Mouse (Mus musculus) forelimb bud, embryonic 11.5 days (tissue): Measurements from ENCODE around the gene Cbx2.

Source experiments
- DNase-seq: peaks from one replicate; pipeline ENCODE4 v3.0.0-alpha.2; 2012; ENCODE audit warnings: low read depth, low spot score

Gene Cbx2

DNA sequence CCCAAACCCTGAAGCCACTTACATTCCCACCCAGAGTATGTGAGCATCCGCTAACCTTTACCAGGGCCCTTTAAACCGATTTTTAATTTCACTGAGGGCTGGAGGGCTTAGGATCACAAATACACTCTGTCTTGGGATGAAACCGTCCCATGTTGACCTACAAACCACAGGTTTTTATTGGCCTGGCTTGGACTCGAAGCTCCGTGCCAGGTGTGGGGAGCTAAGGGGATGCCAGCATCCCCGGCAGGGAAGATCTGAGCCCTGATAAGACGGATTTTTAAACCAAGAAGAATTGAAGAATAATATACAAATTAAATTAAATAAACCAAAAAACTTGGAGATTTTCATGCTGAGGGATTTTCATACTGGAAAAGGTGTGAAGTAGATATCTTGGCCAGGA is 8.3 kb upstream of the Cbx2 start:
- DNase-seq = no peak

DNA sequence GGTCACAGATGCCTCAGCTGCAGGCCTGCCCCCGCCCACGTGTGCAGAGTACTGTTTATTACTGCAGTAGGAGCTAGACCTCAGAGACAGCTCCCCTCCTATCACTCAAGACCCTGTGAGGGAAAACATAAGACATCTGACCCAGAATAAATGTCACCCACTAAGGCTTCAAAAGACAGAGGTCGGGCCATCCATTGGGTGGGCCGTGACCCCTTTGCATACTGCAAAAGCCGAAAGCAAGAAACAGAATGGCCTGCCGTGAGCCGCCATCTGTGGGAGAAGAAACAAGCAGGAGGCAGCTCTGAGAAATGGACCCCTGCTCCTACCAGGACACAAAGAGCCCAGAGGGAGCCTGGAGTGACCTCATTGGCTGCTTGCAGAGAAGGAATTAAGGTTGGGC is 5.3 kb upstream of the Cbx2 start:
- DNase-seq = no peak

GRCm38 (mm10) chr11:119021180-119021579 is 1.6 kb upstream of the Cbx2 start:
- DNase-seq = no peak

GRCm38 (mm10) chr11:119022068-119022894 is 481 bp upstream of the Cbx2 start:
- DNase-seq = no peak

DNA sequence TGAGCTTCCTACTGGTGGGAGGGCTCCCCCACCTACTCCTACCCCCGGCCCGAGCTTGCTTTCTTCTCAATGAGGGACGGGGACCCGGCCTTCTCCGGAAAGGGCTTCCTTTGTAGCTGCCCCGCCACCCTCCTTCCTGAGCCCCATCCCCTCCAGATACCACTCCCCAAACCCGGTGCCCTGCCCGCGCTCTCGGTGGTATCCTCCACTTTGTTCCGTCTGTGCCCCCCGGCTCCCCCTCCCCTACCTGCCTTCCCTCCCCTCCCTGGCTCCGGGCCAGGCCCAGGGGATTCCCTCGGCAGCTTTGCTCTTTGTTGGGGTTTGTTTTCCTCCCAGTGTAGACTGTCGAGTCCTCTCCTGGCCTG is 836 bp downstream of the Cbx2 start:
- no peak for DNase-seq

DNA sequence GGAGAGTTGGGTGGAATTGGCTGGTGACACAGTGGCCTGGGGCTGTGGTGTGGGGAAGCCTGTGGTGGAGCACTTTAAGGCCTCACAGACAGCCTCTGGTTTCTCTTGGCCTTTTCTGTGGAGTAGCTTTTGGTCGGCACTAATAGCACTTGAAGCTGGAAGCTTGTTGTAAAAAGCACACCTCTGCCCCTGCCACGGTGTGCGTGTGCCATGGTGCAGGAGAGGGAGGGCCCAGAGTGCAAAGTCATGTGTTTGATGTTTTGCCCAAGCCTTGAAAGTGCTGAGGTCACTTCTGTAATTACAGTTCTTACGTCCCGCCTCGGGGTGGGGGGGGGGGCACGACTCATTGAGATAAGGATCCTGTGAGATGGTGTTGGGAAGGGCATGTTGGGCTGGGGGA is 1.5 kb downstream of the Cbx2 start:
- no peak for DNase-seq

DNA sequence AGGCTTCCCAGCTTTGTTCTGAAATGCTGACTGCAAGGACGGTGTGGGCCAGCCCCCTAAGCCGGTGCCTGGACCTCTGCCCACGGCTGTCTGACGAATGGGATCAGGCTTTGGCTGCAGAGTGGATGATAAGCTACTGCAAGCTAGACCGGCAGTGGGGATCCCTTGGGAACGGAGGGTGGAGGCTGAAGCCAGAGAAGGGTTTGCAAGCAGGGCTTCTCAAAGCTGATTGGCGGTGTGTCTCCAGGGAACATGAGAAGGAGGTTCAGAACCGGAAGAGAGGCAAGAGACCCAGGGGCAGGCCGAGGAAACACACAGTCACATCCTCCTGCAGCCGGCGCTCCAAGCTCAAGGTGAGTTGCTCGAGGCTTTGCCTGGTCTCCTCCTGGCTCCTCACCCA is 3.4 kb downstream of the Cbx2 start:
- no peak for DNase-seq

- DNase-seq = peak; percentile 81
Measured at GRCm38 (mm10) chr11:119033874-119034558, 11.3 kb downstream of the Cbx2 start.

GRCm38 (mm10) chr11:119034635-119035034 is 11.9 kb downstream of the Cbx2 start:
- DNase-seq = no peak

DNA sequence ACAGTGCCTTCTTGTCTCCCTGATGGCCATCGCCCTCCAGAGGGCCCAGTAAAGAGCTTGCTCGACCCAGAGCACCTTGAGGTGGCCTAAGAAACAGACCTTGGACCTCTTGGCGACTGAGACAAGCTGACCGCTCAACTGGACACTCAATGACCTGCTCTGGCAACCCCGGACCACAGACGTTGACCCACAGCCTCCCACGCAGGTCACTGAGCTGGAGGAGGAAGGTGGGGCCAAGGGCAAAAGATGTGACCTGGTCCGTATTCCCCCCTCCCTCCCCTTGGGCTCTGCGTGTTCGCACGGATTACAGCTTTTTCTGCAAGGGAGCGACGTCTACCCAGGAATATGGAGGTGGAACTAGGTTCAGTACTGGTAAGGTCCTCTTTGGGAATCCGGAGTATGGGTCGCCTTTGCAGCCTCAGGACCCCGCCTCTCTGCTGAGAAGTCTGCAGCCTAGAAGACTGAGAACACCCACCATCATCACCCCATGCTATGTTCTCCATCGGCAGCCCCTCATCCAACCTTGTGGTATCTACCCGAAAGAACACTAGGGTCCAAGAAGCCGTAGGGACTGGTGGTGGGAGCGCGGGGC is 12.4 kb downstream of the Cbx2 start:
- DNase-seq = no peak

DNA sequence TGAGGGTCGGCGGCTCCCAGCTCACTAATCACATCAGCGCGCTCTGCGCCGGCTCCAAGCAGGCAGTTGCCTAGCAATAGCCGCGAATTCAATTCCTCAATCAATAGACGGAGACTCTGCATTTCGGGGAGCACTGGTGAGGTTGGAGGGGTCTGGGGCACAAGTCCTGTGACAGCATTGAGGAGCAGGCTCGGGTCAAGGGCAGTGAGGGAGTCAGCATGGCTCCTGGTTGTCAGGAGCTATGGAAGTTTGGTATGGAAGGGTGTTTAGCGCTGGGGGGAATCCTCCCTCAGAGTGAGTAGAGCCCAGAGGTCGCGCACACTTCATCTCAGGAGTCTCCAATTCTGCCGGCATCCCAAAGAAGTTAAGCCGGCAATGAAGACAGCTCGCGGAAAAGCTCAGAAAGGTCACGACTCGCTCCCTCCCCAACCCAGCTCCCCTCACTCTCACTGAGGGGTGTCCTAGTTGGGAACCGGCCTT is 13.0 kb downstream of the Cbx2 start:
- DNase-seq = no peak

- no peak for DNase-seq
Measured at GRCm38 (mm10) chr11:119036447-119036846, 13.7 kb downstream of the Cbx2 start.

GRCm38 (mm10) chr11:119036934-119037779 is 14.4 kb downstream of the Cbx2 start:
- no peak for DNase-seq

DNA sequence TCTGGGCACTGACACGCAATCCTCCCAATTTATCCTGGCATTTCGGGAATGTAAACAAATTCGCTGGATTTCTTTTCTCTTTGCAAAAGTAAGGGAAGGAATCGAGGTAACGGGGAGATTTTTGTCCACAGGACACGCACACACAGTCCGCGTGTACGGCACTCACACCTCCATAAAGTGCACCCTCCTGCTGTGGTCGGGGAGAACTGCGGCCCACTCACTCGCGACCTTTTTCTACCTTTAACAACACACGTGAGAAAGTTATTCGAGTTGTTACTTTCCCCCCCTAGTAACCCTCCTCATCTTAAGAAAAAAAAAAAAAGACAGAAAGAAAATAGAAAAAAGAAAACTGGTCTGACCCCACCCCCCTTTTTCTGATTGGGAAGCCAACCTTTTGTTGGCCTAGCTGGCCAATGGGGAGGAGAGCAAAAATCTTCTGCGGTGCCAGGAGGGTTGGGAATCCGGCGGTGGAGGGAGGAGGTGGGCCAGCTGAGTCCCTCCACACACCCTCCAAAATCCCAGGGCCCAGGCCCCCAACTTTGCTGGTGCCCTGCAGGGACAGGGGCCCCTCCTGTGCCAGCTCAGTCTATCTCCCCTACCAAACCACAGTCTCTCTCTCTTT is 15.1 kb downstream of the Cbx2 start:
- no peak for DNase-seq

- no peak for DNase-seq
Measured at GRCm38 (mm10) chr11:119038744-119039484, 16.2 kb downstream of the Cbx2 start.

- DNase-seq = no peak
Measured at GRCm38 (mm10) chr11:119039732-119040512, 17.2 kb downstream of the Cbx2 start.

- DNase-seq = peak; percentile 100
Measured at GRCm38 (mm10) chr11:119040600-119041324, 18.0 kb downstream of the Cbx2 start, which contains the start of gene Cbx8. Gene Cbx8, minus strand, starts transcription at chr11:119040969.

DNA sequence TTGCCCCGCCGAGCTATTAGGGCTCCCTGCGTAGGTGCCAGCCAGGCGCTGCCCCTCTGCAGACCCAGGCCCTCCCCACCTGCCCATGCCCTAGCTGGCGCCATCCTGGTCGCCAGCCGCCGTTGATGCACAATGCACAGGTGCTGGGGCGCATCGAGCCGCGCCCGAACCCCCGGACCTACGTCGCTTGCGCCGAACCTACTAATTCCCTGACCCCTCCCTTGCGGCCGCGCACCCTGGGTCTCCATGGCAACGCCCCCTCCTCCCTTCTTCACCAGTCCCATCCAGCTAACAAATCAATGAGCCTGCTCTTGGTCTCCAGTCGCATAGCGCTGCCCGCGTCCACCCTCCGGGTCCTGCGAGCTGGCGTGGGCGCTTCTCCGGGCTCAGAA is 18.6 kb downstream of the Cbx2 start:
- DNase-seq = peak; percentile 79
